Mouse (Mus musculus) CD4-positive, CD25-positive, alpha-beta regulatory T cell (primary cell): ENCODE measurements around the gene Atat1. TPM values are rescaled to one million over a fixed set of nuclear protein-coding genes. Genes with fewer than 3 reads are reported as not detected.

Experiments used
- polyA plus RNA-seq: library from polyadenylated mRNA; unstranded; fragments of 100-300 nt; shearing (Covaris generic); gene quantifications from one replicate; pipeline ENCODE4 v1.2.1, GENCODE M21; 2017

The Atat1 gene
- 19.2 TPM for polyA plus RNA-seq

GRCm38 (mm10) chr17:35909919-35910369, at the start of gene Atat1:
TSS of gene Atat1 (minus strand) at chr17:35910075.

GRCm38 (mm10) chr17:35916297-35917142, 6.6 kb upstream of the Atat1 start, which contains the start of the genes Mrps18b and Ppp1r10:
TSS of gene Mrps18b (minus strand) at chr17:35916389.
TSS of gene Ppp1r10 (plus strand) at chr17:35916434.

GRCm38 (mm10) chr17:35896781-35897643, 12.9 kb downstream of the Atat1 start, which contains the start of gene 2310061I04Rik:
TSS of gene 2310061I04Rik (minus strand) at chr17:35897431.

GRCm38 (mm10) chr17:35879245-35880057, 30.4 kb downstream of the Atat1 start, which contains the start of gene Dhx16:
TSS of gene Dhx16 (plus strand) at chr17:35879819.

GRCm38 (mm10) chr17:35865481-35866280, 44.2 kb downstream of the Atat1 start, which contains the start of gene Ppp1r18:
TSS of gene Ppp1r18 (plus strand) at chr17:35865593.

GRCm38 (mm10) chr17:35861198-35861857, 48.5 kb downstream of the Atat1 start, which contains the start of gene Nrm:
TSS of gene Nrm (plus strand) at chr17:35861318.

Other genes starting within 250 kb of the Atat1 start
- 36.5 TPM for gene Vars2, start 242.5 kb downstream of the Atat1 start, polyA plus RNA-seq
- gene Gtf2h4, start 236.3 kb downstream of the Atat1 start, polyA plus RNA-seq, result 31.0 TPM
- gene Ddr1, start 205.5 kb downstream of the Atat1 start, polyA plus RNA-seq, result 6.1 TPM
- gene Ier3, start 88.4 kb downstream of the Atat1 start, polyA plus RNA-seq, result 0.53 TPM
- 52.9 TPM for gene Flot1, start 86.8 kb downstream of the Atat1 start, polyA plus RNA-seq
- 111 TPM for gene Tubb5, start 71.8 kb downstream of the Atat1 start, polyA plus RNA-seq
- gene Mdc1, start 68.6 kb downstream of the Atat1 start, polyA plus RNA-seq, result 12.9 TPM
- gene Nrm, start 48.8 kb downstream of the Atat1 start, polyA plus RNA-seq, result 27.5 TPM
- 592 TPM for gene Ppp1r18, start 44.5 kb downstream of the Atat1 start, polyA plus RNA-seq
- 62.8 TPM for gene Dhx16, start 30.3 kb downstream of the Atat1 start, polyA plus RNA-seq
- 41.8 TPM for gene 2310061I04Rik, start 12.6 kb downstream of the Atat1 start, polyA plus RNA-seq
- 80.8 TPM for gene Mrps18b, start 6.3 kb upstream of the Atat1 start, polyA plus RNA-seq
- 56.7 TPM for gene Ppp1r10, start 6.4 kb upstream of the Atat1 start, polyA plus RNA-seq
- gene Abcf1, start 59.7 kb upstream of the Atat1 start, polyA plus RNA-seq, result 145 TPM
- 70.7 TPM for gene Gnl1, start 69.8 kb upstream of the Atat1 start, polyA plus RNA-seq
- 38.7 TPM for gene Prr3, start 70.2 kb upstream of the Atat1 start, polyA plus RNA-seq
- gene H2-T24, start 110.5 kb upstream of the Atat1 start, polyA plus RNA-seq, result 34.1 TPM
- 666 TPM for gene H2-T23, start 122.8 kb upstream of the Atat1 start, polyA plus RNA-seq
- gene H2-T22, start 132.7 kb upstream of the Atat1 start, polyA plus RNA-seq, result 225 TPM
- gene Gm6034, start 132.9 kb upstream of the Atat1 start, polyA plus RNA-seq, result 0.13 TPM
- not detected for gene Gm11127, start 148.3 kb upstream of the Atat1 start, polyA plus RNA-seq
- 0.91 TPM for gene Gm19684, start 211.6 kb upstream of the Atat1 start, polyA plus RNA-seq
- 0.26 TPM for gene Gm7030, start 219.3 kb upstream of the Atat1 start, polyA plus RNA-seq